Mouse (Mus musculus): ENCODE measurements around the gene Th. TPM values are rescaled to one million over a fixed set of nuclear protein-coding genes. Genes with fewer than 3 reads are reported as not detected.

Th gene
- polyA plus RNA-seq, 1 experiment: not detected

DNA sequence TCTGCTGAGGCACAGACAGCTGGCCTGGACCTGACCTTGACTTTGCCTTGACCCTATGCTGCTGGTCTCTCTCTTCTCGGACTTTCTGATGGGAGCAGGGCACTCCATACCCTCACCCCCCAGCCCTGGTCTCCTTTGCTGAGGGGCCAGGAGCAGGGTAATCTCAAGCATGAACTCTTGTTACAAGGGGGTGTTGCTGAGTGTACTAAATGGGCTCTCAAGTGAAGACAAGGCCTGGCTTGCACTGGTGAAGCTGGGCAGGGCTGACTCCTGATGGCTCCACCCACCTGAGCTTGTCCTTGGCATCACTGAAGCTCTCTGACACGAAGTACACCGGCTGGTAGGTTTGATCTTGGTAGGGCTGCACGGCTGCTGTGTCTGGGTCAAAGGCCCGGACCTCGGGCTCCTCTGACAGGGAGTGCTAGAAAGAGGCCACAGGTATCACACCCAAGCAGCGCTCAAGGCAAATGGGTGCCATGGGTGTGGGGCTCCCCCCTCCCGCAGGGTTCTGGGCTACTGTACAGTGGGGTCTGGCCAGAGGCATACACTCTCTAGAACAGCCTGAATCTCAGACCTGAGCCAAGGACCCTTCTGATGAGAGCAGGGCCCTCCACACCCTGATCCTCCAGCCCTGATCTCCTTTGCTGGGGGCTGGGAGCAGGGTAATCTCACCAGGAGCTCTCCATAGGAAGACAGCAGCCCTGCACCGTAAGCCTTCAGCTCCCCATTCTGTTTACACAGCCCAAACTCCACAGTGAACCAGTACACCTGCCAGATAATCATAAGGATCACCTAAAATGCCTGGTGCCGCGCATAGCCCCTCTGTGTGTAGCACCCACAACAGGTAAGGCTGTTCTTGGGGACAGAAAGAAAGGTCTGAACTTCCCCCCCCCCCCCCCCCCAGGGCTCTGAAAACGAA, 36.9 kb downstream of the Th start:
- Histone ChIP-seq H3K27me3 (ENCODE audit: control insufficient read depth, insufficient read depth, insufficient read length) (peaks cover 30% of the 10 kb centered on the region), H3K79me3 (ENCODE audit: low read depth) (no peaks in the 10 kb centered on the region), H3K36me3 (ENCODE audit: control insufficient read depth, insufficient read depth) (no peaks in the 10 kb centered on the region), H3ac (ENCODE audit: control insufficient read depth, insufficient read length, low read depth) (no peak overlapping the region), H3K4me3 (ENCODE audit: insufficient read depth, poor library complexity, severe bottlenecking) (no peak overlapping the region), H3K79me2 (ENCODE audit: control insufficient read depth, insufficient read depth) (no peaks in the 10 kb centered on the region)
- TF ChIP-seq FOSL1 (IDR thresholded peaks at IDR 0.05; ENCODE audit: insufficient read depth, low read length, poor library complexity, severe bottlenecking) (no peak), USF1 (IDR thresholded peaks at IDR 0.05; ENCODE audit: low read depth) (no peak), MAX (IDR thresholded peaks at IDR 0.05) (no peak), MYOG (IDR thresholded peaks at IDR 0.05; ENCODE audit: control insufficient read depth, extremely low read depth, insufficient read length) (no peak), CTCF (IDR thresholded peaks at IDR 0.05; ENCODE audit: control insufficient read depth, insufficient read depth, insufficient read length) (no peak), CEBPB (IDR thresholded peaks at IDR 0.05; ENCODE audit: low read depth) (no peak), MYOD1 (IDR thresholded peaks at IDR 0.05; ENCODE audit: control insufficient read depth, insufficient read length, low read depth) (no peak)

DNA sequence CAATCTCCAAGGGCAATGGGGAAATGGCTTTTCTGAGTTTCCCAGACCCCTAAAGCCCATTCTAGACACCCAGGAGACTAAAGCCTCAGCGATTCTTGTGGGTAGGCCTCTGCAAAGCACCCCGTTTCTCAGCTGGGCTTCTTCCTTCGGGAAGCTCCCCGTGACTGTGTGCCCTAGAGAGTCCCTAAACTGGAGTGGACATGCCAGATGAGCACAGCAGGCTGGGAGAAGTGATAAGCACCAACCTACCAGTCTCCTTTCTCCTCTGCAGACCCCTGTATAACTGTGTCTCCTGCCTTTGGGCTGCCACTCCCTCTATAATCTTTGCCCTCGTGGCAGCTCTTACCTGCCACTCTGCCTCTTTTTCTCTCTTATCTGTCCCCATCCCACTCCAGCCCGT, 37.6 kb downstream of the Th start:
- H3K79me3 ChIP-seq (ENCODE audit: low read depth): no peaks in the 10 kb centered on the region
- H3ac ChIP-seq (ENCODE audit: control insufficient read depth, insufficient read length, low read depth): no peak overlapping the region
- no peak overlapping the region for H3K4me3 ChIP-seq (ENCODE audit: insufficient read depth, poor library complexity, severe bottlenecking)
- TF ChIP-seq MYOG (IDR thresholded peaks at IDR 0.05; ENCODE audit: control insufficient read depth, extremely low read depth, insufficient read length): no peak
- TF ChIP-seq CTCF (IDR thresholded peaks at IDR 0.05; ENCODE audit: control insufficient read depth, insufficient read depth, insufficient read length): no peak
- TF ChIP-seq MYOD1 (IDR thresholded peaks at IDR 0.05; ENCODE audit: control insufficient read depth, insufficient read length, low read depth): no peak
- TF ChIP-seq USF1 (IDR thresholded peaks at IDR 0.05; ENCODE audit: low read depth): no peak
- no peak for TF ChIP-seq CEBPB (IDR thresholded peaks at IDR 0.05; ENCODE audit: low read depth)
- TF ChIP-seq FOSL1 (IDR thresholded peaks at IDR 0.05; ENCODE audit: insufficient read depth, low read length, poor library complexity, severe bottlenecking): no peak
- no peak for TF ChIP-seq MAX (IDR thresholded peaks at IDR 0.05)
- H3K27me3 ChIP-seq (ENCODE audit: control insufficient read depth, insufficient read depth, insufficient read length): peaks cover 25% of the 10 kb centered on the region
- no peaks in the 10 kb centered on the region for H3K79me2 ChIP-seq (ENCODE audit: control insufficient read depth, insufficient read depth)
- H3K36me3 ChIP-seq (ENCODE audit: control insufficient read depth, insufficient read depth): no peaks in the 10 kb centered on the region

DNA sequence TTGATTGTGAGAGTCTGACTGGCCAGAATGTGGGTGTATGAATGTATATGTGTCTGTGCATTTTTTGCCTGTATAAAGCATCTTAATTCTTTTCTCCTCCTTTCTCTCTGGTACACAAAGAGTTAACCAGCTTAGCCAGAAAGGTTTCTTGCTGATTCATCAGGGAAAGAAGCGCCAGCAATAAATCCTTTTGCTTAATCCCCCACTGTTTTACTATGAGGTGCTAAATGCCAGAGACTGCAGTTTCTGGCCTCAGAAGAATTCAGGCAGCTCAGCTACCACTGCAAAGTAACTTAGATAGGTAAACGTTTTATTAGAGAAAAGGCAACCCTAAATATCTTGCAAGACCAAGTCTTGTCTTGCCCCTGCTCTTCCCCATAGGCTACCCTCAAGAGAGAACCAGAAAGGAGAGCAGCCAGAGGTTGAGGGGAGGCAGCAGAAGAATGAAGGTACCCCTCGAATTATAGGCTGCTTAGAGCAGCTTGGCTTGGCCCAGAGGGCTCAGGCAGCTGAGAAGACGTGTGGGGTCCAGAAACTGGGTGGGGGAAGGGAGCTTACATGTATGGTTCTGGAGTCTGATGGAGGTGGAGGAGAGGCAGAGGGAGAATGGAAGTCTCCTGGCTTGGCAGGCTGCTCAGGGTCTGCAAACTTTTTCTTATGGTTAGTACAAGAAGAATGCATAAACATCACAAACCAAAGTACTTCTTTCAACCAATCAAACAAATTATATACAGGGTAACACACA, 61.3 kb downstream of the Th start:
- no peak overlapping the region for H3ac ChIP-seq (ENCODE audit: control insufficient read depth, insufficient read length, low read depth)
- no peaks in the 10 kb centered on the region for H3K79me2 ChIP-seq (ENCODE audit: control insufficient read depth, insufficient read depth)
- no peak for TF ChIP-seq MYOD1 (IDR thresholded peaks at IDR 0.05; ENCODE audit: control insufficient read depth, insufficient read length, low read depth)
- no peak for TF ChIP-seq CTCF (IDR thresholded peaks at IDR 0.05; ENCODE audit: control insufficient read depth, insufficient read depth, insufficient read length)
- no peak for TF ChIP-seq MAX (IDR thresholded peaks at IDR 0.05)
- TF ChIP-seq USF1 (IDR thresholded peaks at IDR 0.05; ENCODE audit: low read depth): no peak
- TF ChIP-seq MYOG (IDR thresholded peaks at IDR 0.05; ENCODE audit: control insufficient read depth, extremely low read depth, insufficient read length): no peak
- TF ChIP-seq CEBPB (IDR thresholded peaks at IDR 0.05; ENCODE audit: low read depth): no peak
- TF ChIP-seq FOSL1 (IDR thresholded peaks at IDR 0.05; ENCODE audit: insufficient read depth, low read length, poor library complexity, severe bottlenecking): no peak
- no peak overlapping the region for H3K4me3 ChIP-seq (ENCODE audit: insufficient read depth, poor library complexity, severe bottlenecking)
- H3K27me3 ChIP-seq (ENCODE audit: control insufficient read depth, insufficient read depth, insufficient read length): no peaks in the 10 kb centered on the region
- no peaks in the 10 kb centered on the region for H3K79me3 ChIP-seq (ENCODE audit: low read depth)
- H3K36me3 ChIP-seq (ENCODE audit: control insufficient read depth, insufficient read depth): no peaks in the 10 kb centered on the region

DNA sequence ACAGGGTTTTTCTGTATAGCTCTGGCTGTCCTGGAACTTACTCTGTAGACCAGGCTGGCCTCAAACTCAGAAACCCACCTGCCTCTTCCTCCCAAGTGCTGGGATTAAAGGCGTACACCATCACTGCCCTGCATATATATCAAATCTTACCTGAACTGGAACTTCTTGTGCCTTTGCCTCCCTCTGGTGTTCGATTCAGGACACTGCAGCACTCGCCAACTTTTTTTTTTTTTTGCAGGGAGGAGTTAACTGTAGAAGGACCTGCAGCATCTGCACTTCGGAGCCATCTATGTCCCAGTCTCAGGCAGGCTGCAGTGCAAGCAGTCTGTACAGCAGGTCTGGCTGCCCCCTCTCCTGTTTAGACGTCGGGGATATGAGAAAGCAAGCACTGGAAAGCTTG, 80.2 kb downstream of the Th start:
- no peak for TF ChIP-seq MYOG (IDR thresholded peaks at IDR 0.05; ENCODE audit: control insufficient read depth, extremely low read depth, insufficient read length)
- no peak for TF ChIP-seq FOSL1 (IDR thresholded peaks at IDR 0.05; ENCODE audit: insufficient read depth, low read length, poor library complexity, severe bottlenecking)
- TF ChIP-seq MAX (IDR thresholded peaks at IDR 0.05): no peak
- no peaks in the 10 kb centered on the region for H3K27me3 ChIP-seq (ENCODE audit: control insufficient read depth, insufficient read depth, insufficient read length)
- H3K36me3 ChIP-seq (ENCODE audit: control insufficient read depth, insufficient read depth): no peaks in the 10 kb centered on the region

More for the DNA sequence above, 80.2 kb downstream of the Th start:
- Histone ChIP-seq H3K4me3 (ENCODE audit: insufficient read depth, poor library complexity, severe bottlenecking) (no peak overlapping the region), H3K79me3 (ENCODE audit: low read depth) (no peaks in the 10 kb centered on the region), H3K79me2 (ENCODE audit: control insufficient read depth, insufficient read depth) (no peaks in the 10 kb centered on the region), H3ac (ENCODE audit: control insufficient read depth, insufficient read length, low read depth) (no peak overlapping the region)

Other genes starting within 250 kb of the Th start
- gene Ins2, start 187.7 kb downstream of the Th start, polyA plus RNA-seq (2012; fragmentation: generic; extraction: Trizol): not detected
- gene Ascl2, start 38.1 kb upstream of the Th start, polyA plus RNA-seq (2012; fragmentation: generic; extraction: Trizol): 0.04 TPM
- gene Tspan32, start 73.9 kb upstream of the Th start, polyA plus RNA-seq (2012; fragmentation: generic; extraction: Trizol): 1.9 TPM
- 380 TPM for gene Cd81, start 121.6 kb upstream of the Th start, polyA plus RNA-seq (2012; fragmentation: generic; extraction: Trizol)
- 86.7 TPM for gene Tssc4, start 138.1 kb upstream of the Th start, polyA plus RNA-seq (2012; fragmentation: generic; extraction: Trizol)
- gene Trpm5, start 163.5 kb upstream of the Th start, polyA plus RNA-seq (2012; fragmentation: generic; extraction: Trizol): 2.7 TPM
- not detected for gene Kcnq1, start 175.2 kb upstream of the Th start, polyA plus RNA-seq (2012; fragmentation: generic; extraction: Trizol)

Measured in C2C12 (cell line).